Mouse (Mus musculus) left cerebral cortex, adult 8-10 months (tissue): ENCODE data around the gene 1700020L24Rik. TPM values are rescaled to one million over a fixed set of nuclear protein-coding genes. Genes with fewer than 3 reads are reported as not detected.

Experiments
- DNase-seq, 2 experiments: peaks; one replicate each; pipeline ENCODE4 v3.0.0; 2022; ENCODE audit warnings: low spot score in 2 of 2
- total RNA-seq, 4 experiments: library from RNA; stranded (reverse); gene quantifications; 2 replicates each; pipeline ENCODE4 v1.2.4; 2022

1700020L24Rik gene
- total RNA-seq, 4 experiments from 2014 or later = 0.59 to 1.3 (median 0.80) TPM; not detected in 1

DNA sequence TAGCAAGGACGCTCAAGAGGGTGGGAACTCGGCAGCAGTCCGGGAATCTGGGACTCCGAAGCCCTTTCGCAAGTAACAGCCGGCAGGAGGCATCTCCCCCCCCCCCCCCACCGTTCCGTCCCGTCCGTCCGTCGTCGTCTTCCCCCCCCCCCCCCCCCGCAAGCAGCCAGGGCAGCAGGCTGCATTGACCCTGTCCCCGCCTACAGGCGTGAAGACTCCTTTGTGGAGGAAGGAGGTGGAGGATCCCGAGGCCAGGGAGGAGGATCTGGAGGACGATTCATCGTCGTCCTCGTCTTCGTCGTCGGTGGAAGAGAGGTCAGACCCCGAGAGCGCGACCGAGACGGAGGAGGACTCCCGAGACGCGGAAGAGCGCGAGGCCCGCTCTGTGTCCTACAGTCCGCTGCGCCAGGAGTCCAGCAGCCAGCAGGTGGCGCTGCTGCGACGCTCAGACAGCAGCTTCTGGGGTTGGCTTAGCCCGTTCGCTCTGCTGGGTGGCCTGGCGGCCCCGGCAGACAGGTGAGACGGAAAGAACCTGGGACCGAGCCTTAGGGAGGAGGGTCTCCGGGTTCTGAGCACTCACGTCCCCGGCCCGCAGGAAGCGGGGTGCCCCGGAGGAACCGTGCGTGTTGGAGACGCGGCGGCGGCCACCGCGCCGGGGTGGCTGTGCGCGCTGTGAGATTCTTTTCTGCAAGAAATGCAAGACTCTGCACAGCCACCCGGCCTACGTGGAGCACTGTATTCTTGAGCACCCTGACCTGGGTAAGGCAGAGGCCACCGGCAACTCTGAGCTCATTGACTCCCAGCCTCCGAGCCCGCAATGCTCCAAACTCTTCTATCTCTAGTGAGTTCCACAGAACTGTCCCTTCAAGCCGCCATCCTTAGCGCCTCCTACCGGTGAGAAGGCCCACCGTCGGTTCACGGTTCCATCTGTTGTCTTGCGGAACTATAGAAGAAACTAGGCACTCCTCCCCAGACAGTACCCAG, 2.9 kb downstream of the 1700020L24Rik start:
- peak; percentile 72 to 82 for DNase-seq

DNA sequence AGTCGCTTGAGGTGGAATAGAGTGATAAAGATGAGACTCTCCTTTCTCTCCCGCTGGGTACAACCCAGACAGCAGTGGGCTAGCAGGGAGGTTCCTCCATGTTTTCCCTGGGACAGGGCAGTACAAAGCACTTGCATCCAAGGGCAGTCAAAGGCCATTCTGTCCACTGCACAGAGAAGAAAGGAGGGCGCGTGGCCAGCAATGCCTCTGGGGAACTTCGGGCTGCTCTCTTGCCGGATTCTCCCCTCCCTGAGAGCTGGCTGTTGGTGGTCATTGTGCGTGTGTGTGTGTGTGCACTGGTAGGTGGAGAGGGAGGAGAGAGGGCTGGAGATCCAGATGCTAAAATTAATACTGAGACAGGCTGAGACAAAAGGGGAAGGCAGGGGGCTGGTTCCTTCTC, 3.8 kb downstream of the 1700020L24Rik start:
- DNase-seq = peak in 1 of 2 experiments; percentile 54

DNA sequence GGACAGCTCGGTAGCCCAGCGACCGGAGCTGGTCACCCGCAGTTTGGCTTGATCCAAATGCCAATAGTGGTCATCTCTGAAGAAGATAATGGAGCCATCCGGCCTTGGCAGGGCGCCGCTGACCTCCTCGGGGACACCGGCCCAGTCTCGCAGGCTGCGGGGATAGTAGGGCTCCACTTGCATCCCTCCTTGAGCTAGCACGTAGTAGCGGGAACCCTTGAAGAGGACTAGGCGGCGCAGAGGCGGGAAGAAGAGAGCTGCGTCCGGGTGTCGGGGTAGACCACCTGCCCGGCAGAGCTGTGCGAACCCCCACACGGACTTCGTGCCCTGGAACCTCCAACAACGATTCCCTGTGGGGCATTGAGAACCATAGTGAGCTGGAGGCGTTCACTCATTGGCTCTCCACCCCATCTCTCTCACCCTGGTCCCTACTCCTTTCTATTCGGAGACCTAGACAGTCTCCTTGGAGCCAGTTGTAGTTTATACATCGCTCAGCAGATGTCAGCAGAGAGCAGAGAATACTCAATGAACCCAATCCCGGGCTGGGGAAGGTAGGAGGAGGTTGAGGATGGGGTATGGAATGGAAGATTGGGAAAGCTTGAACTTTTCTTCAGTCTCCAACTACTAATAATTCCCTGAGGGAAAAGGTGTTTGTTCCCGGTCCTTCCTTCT, 5.3 kb downstream of the 1700020L24Rik start:
- no peak for DNase-seq

DNA sequence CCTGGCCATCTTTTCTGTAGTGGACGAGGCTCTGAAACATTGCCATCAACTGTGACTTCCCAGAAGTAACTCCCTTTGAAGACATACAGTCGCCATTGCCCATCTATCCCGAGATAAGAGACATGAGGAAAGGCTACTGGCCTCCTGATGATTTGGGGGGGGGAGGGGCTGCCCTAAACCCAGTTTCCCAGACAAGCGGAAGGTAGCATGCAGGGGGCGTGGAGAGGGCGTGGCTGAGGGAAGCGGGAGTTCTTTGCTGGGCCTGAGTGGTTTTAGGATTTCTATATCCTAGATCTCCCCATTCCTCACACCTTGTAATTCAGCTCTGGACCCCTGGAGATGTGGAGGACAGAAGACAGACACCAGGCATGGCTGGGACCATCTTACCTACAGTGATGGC, 6.3 kb downstream of the 1700020L24Rik start:
- DNase-seq = no peak

DNA sequence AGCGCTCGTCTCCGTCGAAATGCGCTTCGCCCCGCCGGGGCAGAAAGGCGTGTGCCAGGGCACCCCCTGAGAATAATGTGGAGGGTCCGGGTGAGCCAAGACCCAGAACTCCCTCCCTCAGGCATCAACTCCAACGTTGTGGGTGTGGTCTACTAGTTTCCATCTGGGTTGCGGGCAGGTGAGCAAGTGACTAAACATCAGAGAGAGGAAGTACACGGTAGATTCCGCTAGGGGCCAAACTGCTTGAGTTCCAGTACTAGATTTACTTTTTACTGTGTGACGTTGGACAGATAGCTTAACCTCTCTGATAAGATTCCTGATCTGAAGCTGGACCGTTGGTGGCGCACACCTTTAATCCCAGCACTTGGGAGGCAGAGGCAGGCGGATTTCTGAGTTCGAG, 7.5 kb downstream of the 1700020L24Rik start:
- no peak for DNase-seq

DNA sequence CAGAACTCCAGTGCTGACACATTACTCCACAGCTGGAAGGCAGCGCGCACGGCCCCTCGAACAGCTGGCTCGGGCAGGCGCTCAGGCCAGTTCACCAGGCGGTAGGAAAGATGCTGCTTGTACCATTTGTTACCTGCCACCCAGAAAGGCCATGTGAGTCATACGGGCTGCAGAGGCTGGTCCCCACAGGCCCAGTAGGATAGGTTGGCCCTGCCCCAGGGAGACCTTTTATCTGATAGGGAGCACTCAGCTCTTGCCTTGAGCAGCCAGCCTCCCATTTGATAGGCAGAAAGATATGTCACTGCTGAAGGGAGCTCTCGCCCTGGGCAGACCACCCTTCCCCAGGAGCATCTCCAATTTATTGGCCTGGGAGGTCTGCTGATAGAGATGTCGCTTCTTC, 10.1 kb downstream of the 1700020L24Rik start:
- no peak for DNase-seq

DNA sequence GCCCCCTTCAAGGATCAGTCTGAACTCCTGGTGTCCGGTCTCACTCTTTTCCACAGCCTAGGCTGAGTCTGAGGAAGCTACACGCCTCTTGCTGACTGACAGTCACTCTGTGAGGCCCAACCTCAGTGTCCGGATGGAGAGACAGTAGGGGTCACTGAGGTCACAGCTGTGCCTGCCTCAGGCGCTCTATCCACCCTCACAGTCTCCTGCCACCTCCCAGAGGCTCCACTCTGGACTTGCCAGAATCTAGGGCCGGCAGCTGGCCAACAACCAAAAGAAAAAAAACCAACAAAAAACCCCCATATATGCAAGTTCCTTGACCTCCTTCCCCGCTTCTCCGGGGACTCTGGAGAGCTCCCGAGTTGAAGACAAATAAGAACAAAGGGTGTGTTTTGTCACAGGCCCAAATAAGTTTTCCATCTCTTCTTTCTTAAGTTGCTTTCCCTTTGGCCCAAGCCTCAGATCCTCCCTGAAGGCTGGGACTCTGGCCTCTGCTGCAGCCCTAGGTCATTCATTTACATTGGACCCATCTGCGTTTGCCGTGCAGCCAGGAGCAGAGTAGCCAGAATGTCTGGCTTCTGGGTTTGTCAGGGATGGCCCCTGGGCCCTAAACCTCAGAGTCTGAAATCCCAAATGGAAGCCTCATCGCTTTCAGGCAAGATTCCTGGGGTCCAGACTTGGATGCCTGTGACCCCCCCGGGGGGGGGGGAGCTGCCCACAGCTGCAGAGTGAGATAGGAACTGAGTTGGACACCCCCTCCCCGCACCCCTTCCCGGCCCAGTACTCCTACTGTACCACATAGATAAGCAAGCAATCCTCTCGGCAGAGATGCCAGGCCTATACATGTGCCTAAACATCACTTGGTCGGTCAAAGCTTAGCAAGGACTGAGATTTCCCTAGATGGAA, 10.8 kb downstream of the 1700020L24Rik start:
- DNase-seq = no peak

DNA sequence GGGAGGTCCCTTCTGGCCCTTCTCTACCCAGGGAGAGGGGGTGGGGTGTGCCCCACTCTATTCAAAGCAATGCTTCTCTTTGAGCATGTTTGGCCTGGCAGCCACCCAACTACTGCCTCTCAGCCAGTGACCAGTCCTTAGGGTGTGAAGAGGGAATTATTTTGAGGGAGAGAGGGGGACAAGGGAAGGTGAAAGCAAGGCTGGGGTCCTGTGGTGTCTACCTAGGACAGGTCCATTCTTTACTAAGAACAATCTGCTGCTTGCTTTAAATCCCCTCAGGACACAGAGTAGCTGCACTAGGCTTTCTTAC, 11.4 kb downstream of the 1700020L24Rik start:
- no peak for DNase-seq

DNA sequence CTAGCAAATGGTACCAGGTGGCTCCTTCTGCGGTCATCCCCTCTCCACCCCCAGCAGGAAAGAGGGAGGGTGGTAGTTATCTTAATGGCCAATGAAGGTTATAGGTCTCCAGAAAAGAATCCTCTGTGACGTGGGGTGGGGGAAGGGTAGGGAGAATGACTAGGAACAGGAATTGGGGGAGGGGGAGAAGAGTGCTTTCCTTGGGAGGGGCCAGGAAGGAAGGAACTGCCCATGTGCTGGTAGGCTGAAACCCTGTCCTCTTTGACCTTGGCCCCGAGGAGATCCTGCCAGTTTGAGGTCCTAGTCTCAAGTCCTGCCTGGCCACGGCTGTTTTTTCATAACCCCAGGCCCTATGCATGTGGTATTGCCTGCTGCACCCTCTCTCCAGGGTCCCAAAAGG, 11.8 kb downstream of the 1700020L24Rik start:
- no peak for DNase-seq

DNA sequence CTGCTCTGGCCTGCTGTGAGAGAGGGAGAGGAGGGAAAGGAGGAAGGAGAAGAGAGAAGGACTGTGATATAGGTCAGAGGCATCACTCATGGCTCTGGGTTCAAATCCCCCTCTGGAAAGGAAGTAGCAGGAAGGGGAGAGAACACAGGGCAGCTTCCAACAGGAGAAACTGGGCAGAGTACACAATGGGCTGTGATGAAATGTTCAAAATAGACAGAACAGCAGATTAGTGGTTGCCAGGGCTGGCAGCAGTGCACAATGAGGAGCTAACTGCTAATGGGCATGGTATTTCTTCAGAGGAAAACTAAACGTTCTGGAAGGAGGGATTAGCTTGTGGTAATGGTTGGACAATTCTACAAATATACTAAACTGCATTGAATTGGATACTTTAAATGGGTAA, 13.1 kb downstream of the 1700020L24Rik start:
- no peak for DNase-seq

DNA sequence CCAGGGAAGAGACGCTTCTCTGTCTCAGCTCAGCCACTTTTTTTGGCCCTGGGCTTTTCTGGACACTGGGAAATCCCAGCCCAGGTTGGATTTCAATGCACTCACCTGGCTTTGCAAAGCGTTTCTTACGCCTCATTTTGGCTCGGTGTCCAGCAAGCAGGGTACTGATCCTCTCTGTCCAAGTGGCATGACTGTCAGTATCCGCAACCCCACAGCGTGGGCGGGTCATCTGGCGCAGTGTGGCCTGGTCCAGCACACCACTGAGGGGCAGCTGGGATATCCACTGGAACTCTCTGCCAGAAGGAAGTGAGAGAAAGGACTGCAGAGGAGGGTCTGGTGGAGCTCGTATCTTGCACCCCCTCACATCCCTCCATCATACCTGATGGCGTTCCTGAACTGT, 13.8 kb downstream of the 1700020L24Rik start:
- no peak for DNase-seq

DNA sequence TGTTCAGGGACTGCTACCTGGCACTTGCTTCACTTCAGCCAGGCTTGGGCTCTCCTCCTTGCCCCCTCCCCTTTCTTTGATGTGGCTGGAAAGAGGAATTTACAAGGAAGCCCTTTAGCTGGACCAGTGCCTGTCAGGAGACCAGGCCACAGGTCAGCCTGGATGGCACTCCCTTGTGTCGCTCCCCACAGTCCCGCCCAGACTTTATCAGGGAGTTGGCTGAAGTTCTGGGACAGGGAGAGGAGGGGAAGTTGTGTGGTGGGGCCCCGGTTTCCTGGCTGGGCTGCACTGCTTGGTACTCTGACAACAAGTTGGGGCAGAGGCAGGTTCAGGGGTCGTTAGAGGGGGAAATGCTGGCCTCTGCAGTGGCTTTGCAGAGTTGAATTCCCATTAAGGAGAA, 17.1 kb downstream of the 1700020L24Rik start:
- DNase-seq = no peak

DNA sequence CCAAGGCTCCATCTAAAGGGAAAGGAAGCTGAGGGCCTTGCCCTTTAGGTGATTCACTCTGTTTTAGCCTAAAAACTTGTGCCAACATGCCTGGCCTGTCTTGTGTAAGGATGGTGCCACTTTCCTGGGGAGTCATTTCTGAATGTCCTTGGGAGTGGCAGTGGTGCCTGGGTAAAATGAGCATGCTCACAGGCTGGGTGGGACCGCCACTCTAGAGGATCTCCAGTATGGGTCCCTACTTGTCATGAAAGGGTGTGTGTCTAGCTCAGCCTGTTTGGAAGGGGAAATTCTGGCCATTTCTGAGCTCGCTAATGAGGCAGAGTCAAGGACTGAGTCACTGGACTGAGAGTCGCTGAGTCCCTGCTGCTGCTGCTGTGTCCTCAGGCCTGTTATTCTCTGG, 18.1 kb downstream of the 1700020L24Rik start:
- no peak for DNase-seq

DNA sequence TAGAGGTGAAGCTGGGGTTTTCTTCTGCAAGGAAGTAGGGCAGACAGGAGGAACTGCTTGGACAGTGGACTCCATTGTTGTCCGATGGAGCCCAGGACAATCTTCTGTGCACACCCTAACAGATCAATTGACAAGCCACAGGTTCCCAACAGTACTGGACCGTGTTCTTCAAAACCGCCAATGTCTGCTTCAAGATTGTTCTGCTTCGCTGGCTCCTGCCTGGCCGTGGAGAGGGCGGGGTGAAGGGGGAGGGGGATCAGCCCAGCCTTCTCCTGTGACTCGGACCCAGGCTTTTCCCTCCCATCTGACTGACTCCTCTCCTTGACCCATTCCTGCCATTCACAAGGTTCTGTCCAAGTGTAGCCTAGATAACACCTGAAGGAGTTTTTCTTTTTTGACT, 19.8 kb downstream of the 1700020L24Rik start:
- DNase-seq = no peak

DNA sequence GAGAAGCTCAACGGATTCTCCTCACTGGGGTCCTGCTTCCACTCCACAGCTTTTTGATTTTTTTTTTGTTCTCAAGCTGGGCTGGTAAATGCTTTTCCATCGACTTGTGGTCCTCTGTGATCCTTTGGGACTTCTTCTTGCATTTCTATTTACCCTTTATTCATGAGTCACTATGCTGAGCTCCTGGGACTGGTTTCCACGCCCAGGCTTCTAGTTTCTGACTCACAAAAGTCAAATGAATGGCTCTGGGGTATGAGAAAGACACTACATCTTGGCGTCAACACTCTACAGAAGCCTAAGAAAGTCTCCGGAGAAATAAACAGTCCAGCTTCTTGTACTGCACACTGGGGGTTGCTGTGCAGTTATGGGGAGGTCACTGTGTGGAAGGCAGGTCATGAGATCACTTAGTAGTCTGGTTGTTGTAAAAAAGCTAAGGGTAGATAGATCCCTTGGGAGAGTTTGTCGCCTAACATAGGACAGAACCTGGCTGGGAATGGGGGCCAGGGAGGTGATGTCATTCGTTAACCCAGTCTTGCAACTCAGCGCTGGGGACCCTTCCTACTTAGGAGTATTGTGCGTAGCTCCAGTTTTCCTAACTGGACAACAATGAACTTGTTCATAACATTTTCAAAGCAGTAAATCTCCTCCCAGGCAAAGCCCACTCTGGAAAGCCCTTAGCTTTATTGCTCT, 20.6 kb downstream of the 1700020L24Rik start:
- no peak for DNase-seq

DNA sequence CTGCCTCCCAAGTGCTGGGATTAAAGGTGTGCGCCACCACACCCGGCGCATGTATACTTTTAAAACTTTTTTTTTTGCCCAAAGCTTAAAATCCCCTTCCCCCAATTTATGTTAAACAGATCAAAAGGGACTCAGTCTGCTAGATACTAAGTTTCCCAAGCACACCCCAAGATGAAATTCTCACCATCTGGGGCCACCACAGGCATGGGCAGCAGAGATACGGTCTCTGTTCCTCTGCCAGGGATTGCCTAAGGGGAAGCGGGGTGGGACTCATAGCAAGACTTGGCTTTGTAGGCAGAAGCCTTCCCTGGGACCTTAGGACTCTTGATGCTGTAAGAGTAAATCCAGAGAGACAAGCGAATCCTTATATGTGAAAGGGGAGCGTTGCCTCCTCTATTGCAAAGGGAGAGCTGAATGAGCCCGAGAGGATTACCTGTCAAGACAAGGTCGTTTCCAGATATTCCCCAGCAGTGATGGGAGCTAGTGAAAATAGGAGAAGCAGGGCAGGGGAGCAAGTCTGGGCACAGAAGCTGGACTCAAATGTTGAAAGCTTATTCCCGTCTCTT, 24.1 kb downstream of the 1700020L24Rik start:
- DNase-seq = no peak

DNA sequence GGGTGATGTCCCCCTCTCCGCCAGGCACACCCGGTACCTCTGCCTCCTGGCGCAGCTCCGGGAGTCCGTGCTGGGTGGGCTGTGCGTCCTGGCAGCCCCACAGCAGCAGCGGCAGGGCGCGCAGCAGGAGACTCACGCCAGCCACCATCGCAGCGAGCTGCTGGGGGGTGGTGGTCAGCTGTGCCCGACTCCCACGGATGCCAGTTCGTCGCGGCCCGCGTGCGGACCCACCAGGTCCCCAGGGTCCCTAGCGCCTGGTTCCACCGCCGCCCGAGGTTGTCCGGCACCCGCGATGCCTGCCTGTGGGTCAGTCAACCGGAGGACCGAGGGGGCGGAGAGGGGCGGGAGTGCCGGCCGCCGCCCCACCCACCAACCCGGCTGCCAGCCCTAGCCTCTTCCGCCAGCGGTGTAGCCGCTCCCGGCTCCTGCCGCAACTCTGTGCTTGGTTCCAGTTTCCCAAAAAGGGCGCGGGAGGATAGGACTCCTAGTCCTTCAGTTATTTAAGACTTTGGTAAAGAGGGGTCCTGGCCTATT, 25.3 kb downstream of the 1700020L24Rik start, which contains the start of gene Mmp28:
Mmp28 (minus strand) TSS at position 361 of the 534 bp plus-strand sequence.
- no peak for DNase-seq

DNA sequence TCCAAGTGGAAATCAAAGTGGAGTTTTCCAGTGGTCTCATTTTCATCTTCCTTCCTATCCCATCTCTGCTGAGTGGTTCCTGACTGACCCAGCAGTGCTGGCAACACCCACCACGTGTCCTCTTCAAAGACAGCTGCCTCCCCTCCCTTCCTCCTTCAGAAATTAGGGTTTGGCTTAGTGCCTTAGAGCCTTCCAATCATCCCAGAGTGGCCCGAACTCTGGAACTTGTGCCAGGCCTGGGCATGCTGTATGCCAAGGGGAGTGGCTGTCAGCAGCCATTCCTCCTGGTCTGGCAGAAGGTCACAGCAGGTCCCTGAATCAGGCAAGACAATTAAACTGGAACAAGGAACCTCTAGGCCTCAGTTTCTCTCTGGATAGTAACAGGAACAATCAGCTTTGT, 28.5 kb downstream of the 1700020L24Rik start:
- no peak for DNase-seq

DNA sequence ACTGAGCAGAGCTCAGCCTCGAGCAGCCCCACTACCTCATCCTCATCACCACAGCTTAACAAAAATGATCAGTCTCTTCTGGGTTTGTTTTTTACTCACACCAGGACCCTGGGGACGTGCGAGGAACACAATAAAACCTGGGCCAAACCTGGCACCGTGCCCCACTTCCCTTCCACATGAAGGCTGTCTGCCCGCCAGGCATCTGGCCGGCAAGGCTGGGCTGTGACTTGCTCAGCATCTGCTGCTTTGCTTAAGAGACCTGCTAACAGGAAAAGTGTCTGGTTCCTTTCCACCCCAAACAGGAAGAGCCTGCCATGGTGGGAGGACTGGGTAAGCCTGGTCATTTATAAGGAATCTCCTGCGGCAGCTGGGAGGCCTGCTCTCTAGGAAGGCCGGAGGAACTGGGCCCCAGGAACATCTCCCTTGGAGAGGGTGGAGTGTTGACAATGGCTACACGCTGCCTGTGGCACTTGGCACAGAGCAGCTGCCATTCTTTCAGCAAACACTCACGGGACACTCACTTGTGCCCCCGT, 29.7 kb downstream of the 1700020L24Rik start:
- DNase-seq = no peak

DNA sequence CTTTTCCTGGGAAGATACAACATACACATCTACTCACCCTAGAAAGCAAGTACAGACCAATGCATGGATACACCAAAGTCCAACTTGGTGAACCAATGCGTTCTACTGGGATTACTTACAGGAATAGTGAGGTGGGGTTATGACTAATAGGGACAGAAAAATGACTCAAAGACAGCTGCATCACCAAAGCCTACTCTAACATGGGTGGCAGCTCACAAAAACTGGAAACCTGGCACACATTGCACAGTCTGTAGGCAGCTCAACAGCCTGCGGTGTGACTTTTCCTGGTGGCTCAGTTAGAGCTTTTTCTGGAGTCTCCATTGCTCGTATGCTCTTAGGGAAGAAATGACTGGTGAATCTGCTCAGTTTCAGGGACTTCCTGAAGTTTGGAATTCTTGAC, 31.3 kb downstream of the 1700020L24Rik start:
- peak in 1 of 2 experiments; percentile 38 for DNase-seq
